Mouse (Mus musculus): Measurements from ENCODE around the gene Adprhl1. TPM values are rescaled to one million over a fixed set of nuclear protein-coding genes. Genes with fewer than 3 reads are reported as not detected.

Adprhl1 gene
- polyA plus RNA-seq, 1 experiment = 22.8 TPM

GRCm38 (mm10) chr8:13244343-13244880 is 9.6 kb downstream of the Adprhl1 start:
- Histone ChIP-seq H3K4me3 (ENCODE audit: insufficient read depth, low read depth, low read length) (no peak overlapping the region), H3K4me1 (ENCODE audit: control insufficient read depth, insufficient read depth, insufficient read length, low read length) (no peaks in the 10 kb centered on the region; the same call in 1 of the 2 replicates), H3K27ac (replicated peaks; ENCODE audit: low read depth, low read length) (no peak overlapping the region)

DNA sequence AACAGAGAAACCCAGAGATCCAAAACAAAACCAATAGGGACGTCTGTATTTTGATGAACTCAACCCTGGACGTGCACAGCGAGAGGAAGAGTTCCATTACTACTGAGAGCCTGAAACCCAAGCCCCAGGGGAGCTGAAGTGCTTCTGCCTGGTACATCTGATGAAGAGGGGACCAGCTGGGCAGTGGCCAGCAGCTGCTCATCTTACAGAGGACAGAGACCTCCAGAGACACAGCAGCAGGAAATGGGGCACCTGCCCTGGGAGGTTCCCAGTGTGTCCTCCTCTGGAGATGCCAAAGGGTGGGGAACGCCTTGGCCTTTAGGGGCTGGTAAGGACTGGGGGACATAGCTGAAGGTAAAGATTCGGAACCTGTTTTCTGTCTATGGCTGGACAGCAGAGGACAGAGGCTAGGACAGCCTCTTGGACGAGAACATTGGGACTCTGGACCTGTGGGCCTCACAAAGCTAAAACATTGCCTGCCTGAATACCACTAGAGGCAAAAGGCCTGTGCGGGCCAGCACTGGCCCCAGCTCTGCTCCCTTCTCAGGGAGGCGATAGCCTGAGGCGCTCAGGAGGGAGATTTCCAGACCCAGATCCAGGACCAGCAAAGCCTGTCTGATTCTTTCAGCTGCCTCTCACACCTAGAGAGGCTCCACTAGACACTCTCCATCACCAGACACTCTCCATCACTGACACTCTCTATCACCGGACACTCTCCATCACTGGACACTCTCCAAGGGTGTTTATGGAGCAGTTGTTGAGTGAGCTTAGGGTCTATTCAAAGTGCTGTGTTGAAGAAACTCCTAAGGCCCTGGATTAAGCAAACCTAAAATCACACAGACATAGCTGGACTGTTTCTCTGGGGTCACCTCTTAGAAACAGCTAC is 10.7 kb downstream of the Adprhl1 start:
- H3K4me1 ChIP-seq (ENCODE audit: control insufficient read depth, insufficient read depth, insufficient read length, low read length) = no peaks in the 10 kb centered on the region; the same call in 1 of the 2 replicates
- H3K27ac ChIP-seq (replicated peaks; ENCODE audit: low read depth, low read length) = no peak overlapping the region
- no peak overlapping the region for H3K4me3 ChIP-seq (ENCODE audit: insufficient read depth, low read depth, low read length)

DNA sequence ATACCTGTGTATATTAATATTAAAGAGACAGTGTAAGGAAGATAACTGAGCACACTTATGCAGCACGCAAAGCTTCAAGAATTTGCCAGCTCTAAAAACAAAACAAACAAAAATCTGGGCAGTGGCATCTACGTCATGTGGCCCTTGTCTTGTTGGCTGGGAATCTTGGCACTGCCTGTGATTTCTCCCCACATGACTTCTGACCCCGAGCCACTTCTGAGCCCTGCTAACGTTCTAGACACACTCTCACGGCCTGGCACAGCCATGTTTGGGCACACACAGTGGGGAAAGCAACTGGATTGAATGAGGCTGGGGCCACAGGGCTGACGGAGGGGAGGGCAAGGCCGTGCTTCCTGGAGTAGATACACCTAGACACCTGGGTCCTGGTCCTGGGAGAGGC is 13.3 kb downstream of the Adprhl1 start:
- Histone ChIP-seq H3K4me3 (ENCODE audit: insufficient read depth, low read depth, low read length) (no peak overlapping the region), H3K27ac (replicated peaks; ENCODE audit: low read depth, low read length) (peak overlapping the region; percentile 45; the same call in 1 of the 2 replicates)

GRCm38 (mm10) chr8:13240055-13240454 is 13.9 kb downstream of the Adprhl1 start:
- Histone ChIP-seq H3K27ac (replicated peaks; ENCODE audit: low read depth, low read length) (no peak overlapping the region), H3K4me3 (ENCODE audit: insufficient read depth, low read depth, low read length) (no peak overlapping the region)

More for the DNA sequence above, 13.3 kb downstream of the Adprhl1 start:
- H3K4me1 ChIP-seq (ENCODE audit: control insufficient read depth, insufficient read depth, insufficient read length, low read length) = no peaks in the 10 kb centered on the region; the same call in 1 of the 2 replicates

DNA sequence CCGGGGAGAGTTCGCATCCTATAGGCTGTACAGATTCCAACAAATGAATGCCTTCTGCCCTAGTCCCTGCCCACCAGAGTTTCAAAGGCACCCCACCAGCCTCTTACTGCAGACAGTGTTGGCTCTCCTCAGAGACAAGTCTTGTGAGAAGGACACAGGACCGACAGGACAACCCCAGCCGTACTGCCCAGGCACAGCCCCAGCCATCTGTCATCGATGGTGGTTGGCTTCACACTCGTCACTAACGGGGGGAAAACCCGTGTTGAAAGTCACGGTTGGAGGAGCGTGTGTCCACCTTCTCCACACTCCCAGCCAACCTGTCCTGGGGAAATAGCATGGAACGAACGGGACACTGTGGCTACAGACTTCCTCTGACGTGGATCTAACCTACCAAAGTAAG is 19.2 kb downstream of the Adprhl1 start:
- no peak overlapping the region for H3K27ac ChIP-seq (replicated peaks; ENCODE audit: low read depth, low read length)
- H3K4me1 ChIP-seq (ENCODE audit: control insufficient read depth, insufficient read depth, insufficient read length, low read length) = no peaks in the 10 kb centered on the region
- H3K4me3 ChIP-seq (ENCODE audit: insufficient read depth, low read depth, low read length) = no peak overlapping the region

More at GRCm38 (mm10) chr8:13240055-13240454, 13.9 kb downstream of the Adprhl1 start:
- H3K4me1 ChIP-seq (ENCODE audit: control insufficient read depth, insufficient read depth, insufficient read length, low read length) = no peaks in the 10 kb centered on the region; the same call in 1 of the 2 replicates

GRCm38 (mm10) chr8:13230471-13230870 is 23.5 kb downstream of the Adprhl1 start:
- Histone ChIP-seq H3K4me1 (ENCODE audit: control insufficient read depth, insufficient read depth, insufficient read length, low read length) (no peaks in the 10 kb centered on the region), H3K4me3 (ENCODE audit: insufficient read depth, low read depth, low read length) (no peak overlapping the region), H3K27ac (replicated peaks; ENCODE audit: low read depth, low read length) (no peak overlapping the region)

DNA sequence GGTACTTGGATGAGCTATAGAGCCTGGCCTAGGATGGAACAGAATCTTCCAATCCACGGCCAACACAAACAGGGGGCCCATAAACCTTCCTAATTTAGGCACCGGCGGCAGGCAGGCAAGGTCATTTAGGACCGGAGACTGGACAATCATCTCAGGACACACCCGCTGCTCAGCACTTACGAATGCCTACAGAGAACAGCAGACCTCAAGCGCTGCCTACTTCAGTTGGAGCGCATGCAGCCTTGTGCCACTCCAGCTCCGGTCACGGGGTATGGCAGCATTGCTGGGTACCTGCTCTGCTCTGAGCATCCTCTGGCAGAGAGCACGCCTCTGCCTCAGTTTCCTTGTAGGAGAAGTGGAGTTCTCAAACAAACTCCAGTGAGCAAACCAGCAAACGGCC is 24.2 kb downstream of the Adprhl1 start:
- Histone ChIP-seq H3K27ac (replicated peaks; ENCODE audit: low read depth, low read length) (no peak overlapping the region), H3K4me3 (ENCODE audit: insufficient read depth, low read depth, low read length) (no peak overlapping the region), H3K4me1 (ENCODE audit: control insufficient read depth, insufficient read depth, insufficient read length, low read length) (no peaks in the 10 kb centered on the region)

- Histone ChIP-seq H3K27ac (replicated peaks; ENCODE audit: low read depth, low read length) (no peak overlapping the region), H3K4me1 (ENCODE audit: control insufficient read depth, insufficient read depth, insufficient read length, low read length) (no peaks in the 10 kb centered on the region), H3K4me3 (ENCODE audit: insufficient read depth, low read depth, low read length) (no peak overlapping the region)
These were observed 24.9 kb downstream of the Adprhl1 start for GRCm38 (mm10) chr8:13228923-13229610.

DNA sequence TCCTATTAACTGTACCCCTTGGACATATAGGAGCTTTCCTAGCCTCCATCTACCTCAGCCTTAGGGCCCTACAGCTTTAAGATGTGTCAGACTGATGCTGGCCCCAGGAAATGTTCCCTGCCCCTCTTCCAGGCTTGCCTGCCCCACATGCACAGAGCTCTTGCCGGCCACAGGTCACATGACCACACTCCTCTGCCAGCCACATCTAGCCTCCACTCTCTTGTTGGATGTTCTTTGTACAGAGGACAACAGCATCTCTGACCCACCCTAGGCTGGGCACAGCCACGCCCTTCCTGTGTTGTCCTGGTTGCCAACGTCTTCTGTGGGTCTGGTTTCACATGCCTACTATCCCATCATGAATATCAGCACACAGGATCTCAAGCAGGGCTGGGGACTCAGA is 26.8 kb downstream of the Adprhl1 start:
- H3K27ac ChIP-seq (replicated peaks; ENCODE audit: low read depth, low read length) = no peak overlapping the region
- no peaks in the 10 kb centered on the region for H3K4me1 ChIP-seq (ENCODE audit: control insufficient read depth, insufficient read depth, insufficient read length, low read length)
- H3K4me3 ChIP-seq (ENCODE audit: insufficient read depth, low read depth, low read length) = no peak overlapping the region

DNA sequence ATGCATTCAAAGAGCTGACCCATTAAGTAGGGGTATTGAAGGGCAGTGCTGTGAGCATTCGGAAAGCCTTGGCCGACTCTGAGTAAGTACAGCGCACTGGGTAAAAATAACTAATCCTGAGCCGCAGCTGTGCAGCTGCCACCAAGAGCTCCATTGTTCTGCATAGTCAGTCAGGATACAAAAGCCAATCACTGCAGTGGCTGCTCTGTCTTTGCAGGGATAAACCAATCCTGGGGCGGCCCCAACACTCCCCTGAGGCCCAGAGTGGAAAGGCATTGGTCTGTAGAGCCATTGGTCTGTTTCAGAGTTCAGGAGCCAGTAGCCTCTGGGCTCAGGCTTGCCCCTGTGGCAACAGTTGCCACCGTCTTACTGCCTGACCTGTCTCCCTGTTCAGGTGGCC is 27.7 kb downstream of the Adprhl1 start:
- no peak overlapping the region for H3K4me3 ChIP-seq (ENCODE audit: insufficient read depth, low read depth, low read length)
- H3K27ac ChIP-seq (replicated peaks; ENCODE audit: low read depth, low read length) = no peak overlapping the region
- no peaks in the 10 kb centered on the region for H3K4me1 ChIP-seq (ENCODE audit: control insufficient read depth, insufficient read depth, insufficient read length, low read length)

DNA sequence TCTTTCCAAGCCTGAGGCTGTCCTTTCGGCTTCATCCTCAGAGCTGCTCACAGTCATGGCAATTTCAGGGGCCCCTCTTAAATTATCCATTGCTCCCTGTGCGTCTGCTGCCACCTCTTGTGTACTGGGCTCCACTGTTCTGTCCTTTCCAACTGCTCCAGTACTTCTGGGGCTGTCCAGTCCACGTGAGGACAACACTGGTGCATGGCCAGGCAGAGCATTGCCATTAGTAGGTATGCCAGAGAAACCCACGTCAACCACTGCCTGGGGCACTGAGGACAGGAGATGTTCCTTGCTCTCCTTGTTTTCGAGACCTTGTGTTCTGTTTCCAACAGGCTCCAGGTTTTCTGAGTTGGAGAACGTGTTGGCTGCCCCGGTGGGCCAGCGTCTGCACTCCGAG is 29.5 kb downstream of the Adprhl1 start:
- no peak overlapping the region for H3K27ac ChIP-seq (replicated peaks; ENCODE audit: low read depth, low read length)
- H3K4me3 ChIP-seq (ENCODE audit: insufficient read depth, low read depth, low read length) = no peak overlapping the region
- no peaks in the 10 kb centered on the region for H3K4me1 ChIP-seq (ENCODE audit: control insufficient read depth, insufficient read depth, insufficient read length, low read length)

DNA sequence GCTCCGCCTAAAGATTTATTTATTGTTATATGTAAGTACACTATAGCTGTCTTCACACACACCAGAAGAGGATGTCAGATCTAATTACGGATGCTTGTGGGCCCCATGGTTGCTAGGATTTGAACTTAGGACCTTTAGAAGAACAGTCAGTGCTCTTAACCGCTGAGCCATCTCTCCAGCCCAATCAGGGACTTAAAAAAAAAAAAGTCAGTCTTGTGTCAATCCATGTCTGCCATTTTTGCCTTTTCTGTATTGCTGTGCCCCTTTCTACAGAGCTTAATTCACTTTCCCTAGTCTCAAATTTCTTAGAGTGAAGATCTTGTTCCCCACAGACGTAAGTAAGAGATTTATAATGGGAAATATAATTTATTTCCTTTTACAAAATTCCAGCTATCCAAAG is 35.5 kb downstream of the Adprhl1 start:
- Histone ChIP-seq H3K4me1 (ENCODE audit: control insufficient read depth, insufficient read depth, insufficient read length, low read length) (peaks cover 2% of the 10 kb centered on the region; the same call in 1 of the 2 replicates), H3K27ac (replicated peaks; ENCODE audit: low read depth, low read length) (no peak overlapping the region), H3K4me3 (ENCODE audit: insufficient read depth, low read depth, low read length) (no peak overlapping the region)

GRCm38 (mm10) chr8:13217986-13218385 is 36.0 kb downstream of the Adprhl1 start:
- Histone ChIP-seq H3K4me1 (ENCODE audit: control insufficient read depth, insufficient read depth, insufficient read length, low read length) (peaks cover 4% of the 10 kb centered on the region; the same call in 1 of the 2 replicates), H3K27ac (replicated peaks; ENCODE audit: low read depth, low read length) (no peak overlapping the region), H3K4me3 (ENCODE audit: insufficient read depth, low read depth, low read length) (no peak overlapping the region)

- H3K27ac ChIP-seq (replicated peaks; ENCODE audit: low read depth, low read length) = no peak overlapping the region
- no peak overlapping the region for H3K4me3 ChIP-seq (ENCODE audit: insufficient read depth, low read depth, low read length)
- peaks cover 6% of the 10 kb centered on the region; the same call in 1 of the 2 replicates for H3K4me1 ChIP-seq (ENCODE audit: control insufficient read depth, insufficient read depth, insufficient read length, low read length)
These were observed 36.9 kb downstream of the Adprhl1 start for GRCm38 (mm10) chr8:13217093-13217492.

DNA sequence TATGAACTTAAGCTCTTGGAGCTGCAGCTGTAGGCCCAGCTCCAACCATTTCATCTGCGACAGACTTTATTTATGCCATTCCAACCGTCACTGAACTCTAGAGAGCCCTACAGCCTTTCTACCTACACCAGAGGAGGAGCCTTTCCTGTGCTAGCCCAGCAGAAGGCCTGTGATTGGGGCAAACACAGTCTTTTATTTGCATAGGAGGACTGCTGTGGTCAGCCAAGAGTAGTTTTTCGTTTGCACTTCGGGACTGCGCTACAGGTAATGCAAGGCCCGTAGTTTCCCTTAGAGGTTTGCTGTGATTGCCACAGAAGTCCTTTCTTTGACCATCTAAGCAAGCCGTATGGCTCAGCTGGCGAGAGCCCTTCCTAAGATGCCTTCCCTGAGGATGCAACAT is 37.6 kb downstream of the Adprhl1 start:
- Histone ChIP-seq H3K4me3 (ENCODE audit: insufficient read depth, low read depth, low read length) (no peak overlapping the region), H3K4me1 (ENCODE audit: control insufficient read depth, insufficient read depth, insufficient read length, low read length) (peaks cover 6% of the 10 kb centered on the region; the same call in 1 of the 2 replicates), H3K27ac (replicated peaks; ENCODE audit: low read depth, low read length) (no peak overlapping the region)
